Mouse (Mus musculus) urinary bladder, postnatal 14 days (tissue): ENCODE data around the gene Dcaf8.
"Not testable (repeated sequence)": the region's sequence is repeated elsewhere in the genome, so short reads cannot be mapped to it uniquely, and the experiment has no call there.

Experiments
- DNase-seq: peaks from one replicate; pipeline ENCODE4 v3.0.0; 2021; ENCODE audit warnings: low spot score

Gene Dcaf8

DNA sequence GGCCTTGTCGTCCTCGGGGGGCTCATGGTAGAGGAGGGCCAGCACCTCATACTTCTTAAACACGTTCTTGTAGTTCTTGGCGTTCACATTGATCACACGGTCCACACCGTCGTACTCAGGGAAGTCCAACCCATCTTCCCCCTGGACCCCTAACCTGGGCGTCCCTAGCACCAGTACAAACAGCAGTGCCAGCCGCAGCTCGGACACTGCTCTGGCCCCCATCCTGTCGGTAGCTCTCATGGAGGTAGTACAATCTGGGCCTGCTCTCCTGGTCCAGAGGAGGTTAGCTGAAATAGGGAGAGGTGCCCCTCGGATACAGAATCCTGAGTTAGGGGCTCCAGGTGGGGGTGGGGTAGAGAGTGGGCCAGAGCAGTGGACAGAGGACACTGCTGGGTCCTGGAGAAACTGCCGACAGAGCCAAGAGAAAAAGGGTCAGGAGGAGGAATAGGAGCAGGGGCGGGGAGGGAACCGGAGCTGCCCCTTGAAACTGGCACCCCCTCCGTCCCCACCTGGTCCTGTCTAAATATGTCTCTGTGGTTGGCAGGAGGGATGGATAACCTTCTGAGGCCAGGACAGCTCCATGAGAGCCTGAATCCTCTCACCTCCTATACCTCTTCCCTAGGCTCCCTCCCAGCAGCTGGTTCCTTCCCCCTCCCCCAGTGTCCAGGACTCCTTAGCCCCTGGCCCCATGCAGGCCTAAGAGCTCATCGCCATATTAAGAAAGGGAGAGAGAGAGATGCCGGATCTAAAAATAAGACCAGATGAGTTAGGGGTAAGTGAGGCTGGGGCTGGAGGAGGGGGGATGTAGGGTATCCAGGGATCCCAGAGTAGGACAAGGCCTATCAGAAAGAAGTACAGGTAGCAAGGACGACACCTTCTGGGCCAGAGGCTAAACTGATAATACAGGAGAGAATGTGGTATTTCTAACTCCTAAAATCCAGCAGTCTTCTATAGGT lies 71.8 kb downstream of the Dcaf8 start, which contains the start of gene Casq1:
Casq1 (minus strand) TSS at position 418 of the 956 bp plus-strand sequence.
- no peak for DNase-seq

GRCm38 (mm10) chr1:172220414-172220813 lies 72.5 kb downstream of the Dcaf8 start:
- DNase-seq = peak; percentile 60

- no peak for DNase-seq
These were observed 73.6 kb downstream of the Dcaf8 start for GRCm38 (mm10) chr1:172221297-172222063.

DNA sequence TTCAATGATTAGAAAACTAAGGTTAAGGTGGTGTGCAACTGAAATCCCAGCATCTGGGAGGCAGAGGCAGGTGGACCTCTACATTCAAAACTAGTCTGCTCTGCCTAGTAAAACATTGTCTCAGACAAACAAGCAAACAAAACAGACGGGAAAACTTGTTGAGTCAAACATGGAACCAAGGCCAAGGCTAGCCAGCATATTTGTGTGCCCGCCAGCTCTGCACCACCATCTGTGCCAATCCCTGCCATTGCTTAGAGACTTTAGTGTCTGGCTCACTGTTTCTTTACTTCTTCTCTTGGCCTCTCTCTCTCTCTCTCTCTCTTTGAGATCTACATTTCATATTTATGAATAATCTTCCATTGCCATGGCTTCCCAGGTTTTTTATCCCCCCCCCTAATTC lies 80.3 kb downstream of the Dcaf8 start:
- no peak for DNase-seq

DNA sequence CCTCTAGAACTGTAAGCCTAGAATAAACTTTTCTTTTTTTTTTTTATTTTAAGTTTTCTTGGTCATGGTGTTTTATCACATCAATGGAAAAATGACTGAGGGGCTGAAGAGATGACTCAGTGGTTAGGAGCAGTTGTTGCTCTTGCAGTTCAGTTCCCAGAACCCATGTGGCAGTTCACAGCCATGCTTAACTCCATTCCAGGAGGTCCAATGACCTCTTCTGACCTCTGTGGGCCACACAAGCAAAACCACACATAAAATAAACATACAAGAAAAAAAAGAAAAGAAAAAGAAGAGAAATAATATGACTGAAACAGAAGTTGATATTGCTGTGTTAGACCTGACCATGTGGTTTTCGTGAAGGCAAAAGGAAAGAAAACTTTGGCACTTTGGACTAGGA lies 81.3 kb downstream of the Dcaf8 start:
- no peak for DNase-seq

GRCm38 (mm10) chr1:172240945-172241708 lies 93.2 kb downstream of the Dcaf8 start:
- no peak for DNase-seq

DNA sequence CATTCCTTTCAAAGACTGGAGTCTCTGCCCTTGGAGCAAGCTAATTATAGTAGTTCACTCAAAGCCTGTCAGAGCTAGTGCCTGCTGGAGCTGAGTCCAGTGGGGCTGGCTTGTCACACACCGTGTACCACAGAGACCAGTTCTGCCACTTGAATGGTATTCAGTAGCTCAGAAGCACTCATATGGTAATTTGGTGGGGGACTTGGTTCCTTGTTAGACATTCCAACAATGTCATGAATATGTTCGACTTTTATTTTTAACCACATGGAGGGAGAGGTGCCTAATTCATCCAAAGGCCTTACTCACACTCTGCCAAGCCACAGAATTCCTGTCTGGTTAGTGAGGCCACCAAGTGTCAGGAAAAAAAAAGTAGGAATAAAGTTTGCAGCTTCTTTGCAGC lies 94.5 kb downstream of the Dcaf8 start:
- no peak for DNase-seq

- DNase-seq = peak; percentile 34
These were observed 95.8 kb downstream of the Dcaf8 start for GRCm38 (mm10) chr1:172243547-172244205.

- not testable (repeated sequence) for DNase-seq
These were observed 96.8 kb downstream of the Dcaf8 start for GRCm38 (mm10) chr1:172244645-172245044.
